Mouse (Mus musculus) hindbrain, postnatal 0 days (tissue): ENCODE results near the gene Ccdc63. TPM values are rescaled to one million over a fixed set of nuclear protein-coding genes. Genes with fewer than 3 reads are reported as not detected.

Experiments
- ATAC-seq: fragments of 200-750 bp; cut with Nextera tagmentation; 2 replicates; pipeline ENCODE4 v1.8.0; 2017; ENCODE audit warnings: mild to moderate bottlenecking, moderate TSS enrichment, moderate library complexity
- DNase-seq: peaks from one replicate; pipeline ENCODE4 v3.0.0-alpha.2; 2015; ENCODE audit warnings: low spot score
- H3K27ac ChIP-seq: fragments of 300-500 bp; sonication (generic); 2 replicates; pipeline ENCODE4 v1.5.1; 2014; ENCODE audit warnings: mild to moderate bottlenecking
- H3K27me3 ChIP-seq: fragments of 300-500 bp; sonication (generic); 2 replicates; pipeline ENCODE4 v1.6.1; 2014; ENCODE audit warnings: low read length, mixed read lengths; ENCODE audit not compliant: insufficient read depth
- H3K36me3 ChIP-seq: fragments of 300-500 bp; sonication (generic); 2 replicates; pipeline ENCODE4 v1.6.1; 2014; ENCODE audit warnings: low read length, mixed read lengths; ENCODE audit not compliant: insufficient read depth
- H3K4me1 ChIP-seq: fragments of 300-500 bp; sonication (generic); 2 replicates; pipeline ENCODE4 v1.6.1; 2014; ENCODE audit warnings: antibody characterized with exemption, low read length, mixed read lengths; ENCODE audit not compliant: insufficient read depth
- H3K4me2 ChIP-seq: fragments of 300-500 bp; sonication (generic); 2 replicates; pipeline ENCODE4 v1.6.1; 2014; ENCODE audit warnings: low read depth, mild to moderate bottlenecking, low read length, moderate library complexity, mixed read lengths
- H3K4me3 ChIP-seq: fragments of 300-500 bp; sonication (generic); 2 replicates; pipeline ENCODE4 v1.5.1; 2014; ENCODE audit warnings: low read length
- H3K9ac ChIP-seq: fragments of 300-500 bp; sonication (generic); replicated peaks from 2 replicates; pipeline ENCODE4 v1.6.1; 2014; ENCODE audit warnings: mild to moderate bottlenecking, low read length, moderate library complexity, mixed read lengths
- H3K9me3 ChIP-seq: fragments of 300-500 bp; sonication (generic); 2 replicates; pipeline ENCODE4 v1.6.1; 2016; ENCODE audit warnings: low read length, mixed read lengths
- CTCF ChIP-seq: IDR thresholded peaks from 2 replicates; pipeline ENCODE4 v1.5.1; 2016; ENCODE audit warnings: antibody characterized with exemption, control low read depth, low read depth
- WGBS: fragments of 180-500 bp; shearing (Covaris S2); extraction: QIAGEN DNeasy Blood & Tissue Kit; methylation state at CpG from one replicate; pipeline ENCODE4 v1.1.7; 2014; 5-methylcytosine and 5-hydroxymethylcytosine counted together
- polyA plus RNA-seq: library from polyadenylated mRNA; unstranded; fragments of >200 nt; fragmentation: Nextera tagmentation; extraction: Ambion mirVana; gene quantifications from 2 replicates; pipeline ENCODE4 v1.2.1, GENCODE M21; 2015
- total RNA-seq: library from RNA; depleted of rRNA; stranded (reverse); fragments of >200 nt; gene quantifications from 2 replicates; pipeline ENCODE4 v1.2.3, GENCODE M21; 2014

Gene Ccdc63
- total and polyA plus RNA-seq, 2 experiments from 2014 or later, result 0.16 TPM; not detected in 1

DNA sequence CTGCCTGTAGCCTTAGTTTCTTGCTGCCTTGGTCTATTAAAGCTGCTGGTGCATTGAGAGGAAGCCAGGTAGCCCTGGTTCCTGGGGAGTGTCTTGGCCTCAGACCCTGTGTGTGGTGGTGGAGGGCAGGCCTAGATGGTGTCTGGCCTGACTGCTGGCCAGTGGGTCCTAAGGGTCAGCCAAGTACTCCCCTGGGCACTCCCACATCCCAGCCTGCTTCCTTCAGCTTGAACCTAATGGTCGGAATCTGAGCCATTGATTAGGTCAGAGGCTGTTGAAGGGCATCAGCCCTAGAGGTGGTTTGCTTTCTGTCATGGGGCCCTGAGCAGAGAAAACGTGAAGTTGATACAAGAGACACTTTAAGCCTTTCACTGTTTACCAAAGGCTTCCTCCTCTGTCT lies 34.8 kb upstream of the Ccdc63 start:
- peaks cover 37% of the 10 kb centered on the region for H3K36me3 ChIP-seq
- no peak overlapping the region for H3K9ac ChIP-seq
- H3K27me3 ChIP-seq, result no peaks in the 10 kb centered on the region
- no peaks in the 10 kb centered on the region for H3K9me3 ChIP-seq
- no peak for ATAC-seq
- no peaks in the 10 kb centered on the region for H3K4me1 ChIP-seq
- H3K27ac ChIP-seq, result 0 out of 2 replicates have a peak overlapping the region, but pooled peaks have one; percentile 15
- no peak for TF ChIP-seq CTCF
- H3K4me3 ChIP-seq, result no peak overlapping the region
- no peak overlapping the region for H3K4me2 ChIP-seq
- no peak for DNase-seq
- 74% methylated on average over 2 of the region's 2 CpGs for WGBS

DNA sequence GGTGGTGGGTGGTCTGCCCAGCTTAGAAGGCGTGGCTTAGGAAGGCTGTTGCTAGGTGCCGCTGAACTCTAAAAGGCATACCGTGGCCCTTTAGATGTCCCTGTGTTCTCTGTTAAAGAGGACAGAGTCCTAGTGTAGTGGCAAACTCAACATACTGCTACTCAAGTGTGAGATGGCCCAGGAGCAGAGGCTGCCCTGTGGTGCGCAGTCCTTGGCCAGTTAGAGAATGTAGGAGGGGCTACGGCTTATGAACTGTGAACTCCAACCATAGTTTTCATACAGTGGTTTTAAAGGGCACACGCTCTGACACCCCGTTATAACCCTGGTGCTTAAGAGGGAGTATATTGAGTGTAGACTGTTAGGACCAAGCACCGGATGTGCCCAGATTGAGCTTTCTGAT lies 30.4 kb upstream of the Ccdc63 start:
- no peak overlapping the region for H3K9ac ChIP-seq
- no peak overlapping the region for H3K4me2 ChIP-seq
- H3K4me1 ChIP-seq, result peaks cover 5% of the 10 kb centered on the region; the same call in 1 of the 2 replicates
- H3K4me3 ChIP-seq, result no peak overlapping the region
- WGBS, result 91% methylated on average over 8 of the region's 8 CpGs
- H3K36me3 ChIP-seq, result peaks cover 50% of the 10 kb centered on the region
- no peaks in the 10 kb centered on the region for H3K27me3 ChIP-seq
- H3K9me3 ChIP-seq, result no peaks in the 10 kb centered on the region
- no peak overlapping the region for H3K27ac ChIP-seq
- DNase-seq (no peak), ATAC-seq (no peak)
- TF ChIP-seq CTCF, result no peak

DNA sequence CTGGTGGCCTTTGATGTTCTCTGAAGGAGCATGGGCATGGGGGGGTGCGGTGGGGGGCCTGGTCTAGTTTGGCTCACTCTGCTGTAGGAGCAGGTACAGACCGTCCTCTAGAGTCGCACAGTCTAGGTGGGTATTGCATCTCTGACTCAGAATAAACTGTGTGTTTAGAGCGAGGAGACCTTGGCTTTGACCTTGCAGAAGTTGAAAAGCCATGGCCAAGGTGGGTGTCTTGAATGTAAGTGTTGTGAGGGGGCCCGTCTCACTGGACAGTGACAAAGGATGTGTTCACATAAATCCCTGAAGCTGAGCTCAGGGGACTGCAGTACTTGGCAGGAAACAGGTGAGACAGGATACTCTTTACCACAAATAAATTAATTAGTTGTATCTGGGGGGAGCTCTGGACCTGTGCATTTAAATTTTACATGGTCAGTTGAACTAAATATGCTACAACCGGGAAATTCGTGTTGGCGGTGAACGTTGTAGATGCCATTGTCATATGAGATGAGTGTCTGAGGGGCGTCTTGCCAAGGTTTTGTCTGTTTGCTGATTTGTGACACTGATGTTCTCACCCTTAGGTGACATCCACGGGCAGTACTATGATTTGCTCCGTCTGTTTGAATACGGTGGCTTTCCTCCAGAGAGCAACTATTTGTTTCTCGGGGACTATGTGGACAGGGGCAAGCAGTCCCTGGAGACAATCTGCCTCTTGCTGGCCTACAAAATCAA lies 27.9 kb upstream of the Ccdc63 start:
- peaks cover 49% of the 10 kb centered on the region for H3K36me3 ChIP-seq

DNA sequence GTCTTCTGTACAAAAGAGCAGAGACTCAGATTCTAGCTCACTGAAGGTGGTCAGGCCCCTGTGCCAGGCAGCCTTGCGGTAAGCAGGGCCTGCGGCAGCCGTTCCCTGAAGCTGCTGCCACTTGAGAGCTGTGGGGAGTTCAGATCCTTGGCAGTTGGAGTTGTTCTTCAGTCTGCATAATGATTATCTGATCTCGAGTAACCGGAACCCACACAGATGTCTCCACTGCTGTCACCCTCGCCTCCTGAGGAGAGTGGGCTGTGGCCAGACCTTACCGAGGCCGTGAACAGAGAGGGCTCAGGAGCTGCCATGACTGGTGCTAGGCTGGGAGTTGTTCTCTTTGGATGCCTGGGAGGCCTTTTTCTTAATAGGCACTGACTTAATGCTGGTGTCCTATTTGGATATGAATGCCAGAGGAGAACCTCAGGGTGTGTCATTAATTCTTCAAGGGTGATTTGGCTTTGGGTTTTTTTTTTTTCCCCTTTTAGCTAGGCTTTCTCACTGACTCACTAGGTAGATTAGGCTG lies 26.1 kb upstream of the Ccdc63 start:
- Histone ChIP-seq H3K27me3 (no peaks in the 10 kb centered on the region), H3K9me3 (no peaks in the 10 kb centered on the region), H3K27ac (peak overlapping the region; percentile 17; the same call in 1 of the 2 replicates), H3K4me3 (no peak overlapping the region), H3K36me3 (peaks cover 33% of the 10 kb centered on the region), H3K4me2 (peak overlapping the region; percentile 14; the same call in 1 of the 2 replicates), H3K4me1 (peaks cover 21% of the 10 kb centered on the region), H3K9ac (no peak overlapping the region)
- DNase-seq, result peak; percentile 52
- WGBS, result 15% methylated on average over 8 of the region's 8 CpGs
- peak; percentile 48 for ATAC-seq
- TF ChIP-seq CTCF, result no peak

More for the DNA sequence above, 27.9 kb upstream of the Ccdc63 start:
- H3K27ac ChIP-seq, result no peak overlapping the region
- no peak overlapping the region for H3K9ac ChIP-seq
- WGBS, result 78% methylated on average over 13 of the region's 14 CpGs
- ATAC-seq (no peak), DNase-seq (no peak)
- peaks cover 10% of the 10 kb centered on the region for H3K4me1 ChIP-seq
- no peak overlapping the region for H3K4me3 ChIP-seq
- no peaks in the 10 kb centered on the region for H3K27me3 ChIP-seq
- no peak overlapping the region for H3K4me2 ChIP-seq
- no peak for TF ChIP-seq CTCF
- no peaks in the 10 kb centered on the region for H3K9me3 ChIP-seq

DNA sequence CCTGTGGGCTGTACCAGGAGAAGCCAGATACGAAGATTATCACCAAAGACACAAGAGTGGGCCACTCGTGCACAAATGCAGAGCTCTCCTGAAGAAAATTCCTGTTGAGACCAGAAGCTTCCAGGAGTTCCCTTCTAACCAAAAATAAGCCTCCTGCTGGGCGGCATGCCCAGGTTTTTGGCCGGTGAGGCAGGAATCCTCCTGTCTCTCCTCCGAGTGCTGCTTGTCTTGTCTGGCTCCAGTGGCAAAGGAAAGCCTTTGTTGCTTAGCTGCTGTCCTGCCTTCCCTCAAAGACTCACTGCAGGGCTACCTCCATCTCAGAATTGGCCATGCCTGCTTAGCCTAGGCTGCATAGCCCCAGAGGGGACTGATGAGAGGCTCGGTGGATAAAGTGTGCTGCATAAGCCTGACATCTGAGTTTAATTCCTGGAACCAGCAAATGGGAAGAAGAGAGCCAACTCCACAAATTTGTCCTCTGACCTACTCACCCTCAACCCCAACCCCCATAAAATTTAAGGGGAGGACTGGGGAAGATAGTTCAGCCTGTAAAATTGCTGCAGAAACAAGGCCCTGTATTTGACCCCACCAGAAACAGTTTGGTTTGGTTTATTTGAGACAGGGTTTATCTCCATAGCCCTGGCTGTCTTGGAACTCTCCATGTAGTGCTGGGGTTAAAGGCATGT lies 24.8 kb upstream of the Ccdc63 start:
- DNase-seq, result no peak
- Histone ChIP-seq H3K9ac (0 out of 2 replicates have a peak overlapping the region, but pooled peaks have one; percentile 7), H3K4me2 (no peak overlapping the region), H3K4me1 (peaks cover 29% of the 10 kb centered on the region), H3K27me3 (no peaks in the 10 kb centered on the region), H3K36me3 (peaks cover 19% of the 10 kb centered on the region), H3K27ac (peak overlapping the region; percentile 52; the same call in 1 of the 2 replicates), H3K9me3 (no peaks in the 10 kb centered on the region), H3K4me3 (no peak overlapping the region)
- no peak for TF ChIP-seq CTCF
- ATAC-seq, result no peak
- 39% methylated on average over 6 of the region's 6 CpGs for whole genome bisulfite sequencing

DNA sequence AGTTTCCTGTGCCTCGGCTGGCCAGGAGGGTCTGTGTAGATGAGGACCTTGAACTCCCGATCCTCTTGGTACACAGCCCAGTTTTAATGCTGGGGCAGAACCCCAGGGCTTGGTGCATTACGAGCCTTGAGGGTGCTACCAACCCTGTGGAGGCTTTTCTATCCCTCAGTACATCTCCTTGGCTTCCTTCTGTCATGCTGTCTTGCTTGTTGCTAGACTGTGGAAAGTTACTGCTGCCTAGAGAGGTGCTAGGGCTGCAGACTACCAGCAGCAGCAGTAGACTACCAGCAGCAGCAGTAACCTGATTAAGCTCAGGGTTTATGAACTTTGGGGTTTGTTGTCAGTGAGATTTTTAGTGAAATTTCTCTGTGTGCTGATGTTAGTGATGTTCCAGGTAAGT lies 23.4 kb upstream of the Ccdc63 start:
- H3K27ac ChIP-seq, result no peak overlapping the region
- no peak for TF ChIP-seq CTCF
- H3K36me3 ChIP-seq, result peaks cover 7% of the 10 kb centered on the region; the same call in 1 of the 2 replicates
- DNase-seq (no peak), ATAC-seq (no peak)
- H3K9me3 ChIP-seq, result no peaks in the 10 kb centered on the region
- H3K9ac ChIP-seq, result no peak overlapping the region
- WGBS, result 56% methylated on average over 3 of the region's 3 CpGs
- peaks cover 29% of the 10 kb centered on the region for H3K4me1 ChIP-seq
- no peak overlapping the region for H3K4me3 ChIP-seq
- H3K27me3 ChIP-seq, result no peaks in the 10 kb centered on the region
- 0 out of 2 replicates have a peak overlapping the region, but pooled peaks have one; percentile 7 for H3K4me2 ChIP-seq
